Mouse (Mus musculus): ENCODE measurements at regions not wholly inside any gene's neighbourhood (a gene's known extent, or its start where the extent isn't known, plus 50 kb on each side); places are given as distances from the start of the nearest gene placed in this dataset.

DNA sequence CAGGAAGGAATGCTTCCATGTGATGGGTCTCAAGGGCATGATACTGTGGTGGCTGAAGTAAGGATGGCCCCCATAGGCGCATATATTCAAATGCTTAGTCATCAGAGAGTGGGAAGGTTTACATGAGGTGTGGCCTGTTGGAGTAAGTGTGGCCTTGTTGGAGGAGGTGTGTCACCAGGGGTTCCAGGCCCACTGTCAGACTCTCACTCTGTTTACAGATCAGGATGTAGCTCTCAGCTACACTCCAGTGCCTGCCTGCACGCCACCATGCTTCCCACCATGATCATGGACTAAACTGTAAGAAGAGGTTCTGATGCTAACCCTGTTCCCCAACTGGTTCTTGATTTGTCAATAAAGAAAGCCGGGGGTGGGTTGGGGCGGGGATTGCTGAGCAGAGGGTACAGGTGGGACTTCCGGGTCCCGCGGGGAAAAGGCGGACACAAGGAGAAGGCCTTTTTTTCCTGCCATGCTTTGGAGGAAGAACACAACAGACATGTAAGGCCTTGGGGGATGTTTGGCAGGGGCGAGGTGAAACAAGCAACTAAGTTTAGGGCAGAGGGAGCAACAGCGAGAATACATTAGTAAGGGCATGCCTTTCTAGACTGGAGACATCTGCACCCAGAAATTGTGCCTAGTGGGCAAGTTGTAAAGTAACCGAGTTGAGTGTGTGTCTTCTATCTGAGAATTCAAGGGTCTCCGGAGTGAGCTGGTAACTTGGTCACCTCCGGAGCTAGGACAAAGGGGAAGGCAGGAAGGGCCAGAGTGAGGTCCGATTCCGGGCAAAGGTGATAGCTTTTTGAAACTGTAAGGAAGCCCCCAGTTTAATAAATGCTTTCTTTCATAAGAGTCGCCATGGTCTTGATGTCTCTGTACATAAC is 127.1 kb upstream of the Fbxo11 start:
- no peak for TF ChIP-seq TAL1 (IDR thresholded peaks at IDR 0.05; ENCODE audit: low read length)
- TF ChIP-seq GATA1 (IDR thresholded peaks at IDR 0.05; ENCODE audit: low read length) = no peak
